In genomic region chr4:126491977-126492376, GRCm38 (mm10) we compare ENCODE assay signal across 3 mouse cellular contexts.
TF ChIP-seq lines count a peak whose summit lies in the region.

No protein-coding gene starts in this region.

TF ChIP-seq in CH12.LX, 34 proteins besides CTCF, POLR2A, EP300 and RAD21:
- TF ChIP-seq ZNF384 (IDR thresholded peaks at IDR 0.05; ENCODE audit: low read depth, low read length) (peak; percentile 95), USF1 (IDR thresholded peaks at IDR 0.05; ENCODE audit: low read depth, low read length) (no peak), SIN3A (IDR thresholded peaks at IDR 0.05; ENCODE audit: low read length) (no peak), NELFE (IDR thresholded peaks at IDR 0.05; ENCODE audit: low read depth, low read length) (no peak)
TF ChIP-seq in CH12.LX: peak in this region for 1.

TF ChIP-seq in ES-E14, 5 proteins besides CTCF, POLR2A, EP300 and RAD21 (continued from another document):
- TF ChIP-seq ZC3H11A (IDR thresholded peaks at IDR 0.05; ENCODE audit: borderline replicate concordance, low read depth, low read length) (no peak), HCFC1 (IDR thresholded peaks at IDR 0.05; ENCODE audit: borderline replicate concordance, insufficient read depth, low read length) (no peak), MAFK (IDR thresholded peaks at IDR 0.05; ENCODE audit: insufficient read depth, low read depth, low read length) (no peak), ZNF384 (IDR thresholded peaks at IDR 0.05; ENCODE audit: low read depth, low read length) (peak; percentile 83)

TF ChIP-seq in MEL, 35 proteins besides CTCF, POLR2A, EP300 and RAD21 (continued from another document):
- 0 out of 2 replicates have a peak, but pooled peaks have one; percentile 32 for TF ChIP-seq ZNF384 (IDR thresholded peaks at IDR 0.05; ENCODE audit: low read depth, low read length)
